In genomic region chr12:24703013-24703412, GRCm38 (mm10) we compare ENCODE assay signal across 17 mouse cellular contexts. TPM values are rescaled to one million over a fixed set of nuclear protein-coding genes. Genes with fewer than 3 reads are reported as not detected.
DNase-seq lines count a peak whose midpoint lies in the region; ATAC-seq lines count a peak whose summit lies in the region.
"Had no signal": no experiment of that assay in that cellular context is flagged by ENCODE, and none has a peak within 500 bp of the region (broad histone marks: within the 10 kb centered on the region; RNA-seq: fewer than 3 reads in every experiment).

No protein-coding gene starts in this region.

- 55% methylated on average over 3 of the region's 3 CpGs for WGBS in heart, embryonic 11.5 days (ENCODE audit: insufficient replicate concordance)
- 71% methylated on average over 3 of the region's 3 CpGs for WGBS in liver, embryonic 11.5 days
- 88% methylated on average over 3 of the region's 3 CpGs for WGBS in forebrain, embryonic 10.5 days

- intact Hi-C loops in heart, postnatal 10 days (cut with DNase I), result no loop called here

- ATAC-seq in heart, embryonic 11.5 days (replicated peaks; ENCODE audit: insufficient number of reproducible peaks, low FRiP score, low TSS enrichment), result no peak; the same call in 1 of the 2 replicates
- ATAC-seq in megakaryocyte, adult 5-6 weeks (ENCODE audit: poor library complexity, severe bottlenecking), result no peak
- 0 out of 2 replicates have a peak, but pooled peaks have one; percentile 25 for ATAC-seq in liver, embryonic 11.5 days (replicated peaks; ENCODE audit: low FRiP score)

- H3K9ac ChIP-seq in heart, embryonic 11.5 days (ENCODE audit: low read depth, low read length), result 0 out of 2 replicates have a peak overlapping the region, but pooled peaks have one; percentile 43
- no peak overlapping the region for H3K9ac ChIP-seq in liver, embryonic 11.5 days (ENCODE audit: low read depth, low read length)
- H3K9ac ChIP-seq: neural tube, embryonic 12.5 days had no signal

- H3K27ac ChIP-seq in heart, embryonic 11.5 days (ENCODE audit: low read depth, low read length), result peak overlapping the region; percentile 59
- H3K27ac ChIP-seq in liver, embryonic 11.5 days (ENCODE audit: low read depth, low read length), result no peak overlapping the region
- H3K27ac ChIP-seq in forebrain, embryonic 10.5 days, result no peak overlapping the region
- H3K27ac ChIP-seq: midbrain, embryonic 10.5 days; neural tube, embryonic 12.5 days had no signal

- H3K4me1 ChIP-seq in heart, embryonic 11.5 days (ENCODE audit: control insufficient read depth, insufficient read depth, low read length), result peaks cover 16% of the 10 kb centered on the region
- H3K4me1 ChIP-seq in megakaryocyte, embryonic 14.5 days, result peaks cover 75% of the 10 kb centered on the region
- peaks cover 13% of the 10 kb centered on the region for H3K4me1 ChIP-seq in liver, embryonic 11.5 days (replicated peaks; ENCODE audit: control insufficient read depth, insufficient read depth, low read length)
- H3K4me1 ChIP-seq in forebrain, embryonic 10.5 days, result peaks cover 18% of the 10 kb centered on the region

- H3K4me3 ChIP-seq in heart, embryonic 11.5 days (ENCODE audit: low read depth, low read length), result no peak overlapping the region
- H3K4me3 ChIP-seq in megakaryocyte, embryonic 14.5 days (replicated peaks), result peak overlapping the region; percentile 12
- no peak overlapping the region for H3K4me3 ChIP-seq in liver, embryonic 11.5 days (ENCODE audit: low read depth, low read length)
- no peak overlapping the region for H3K4me3 ChIP-seq in forebrain, embryonic 10.5 days
- H3K4me3 ChIP-seq: midbrain, embryonic 10.5 days; neural tube, embryonic 12.5 days had no signal

- no peaks in the 10 kb centered on the region for H3K36me3 ChIP-seq in heart, embryonic 11.5 days (ENCODE audit: control insufficient read depth, insufficient read depth, low read length)
- no peaks in the 10 kb centered on the region for H3K36me3 ChIP-seq in megakaryocyte, embryonic 14.5 days (replicated peaks; ENCODE audit: low read length)
- no peaks in the 10 kb centered on the region for H3K36me3 ChIP-seq in liver, embryonic 11.5 days (ENCODE audit: control insufficient read depth, insufficient read depth, low read length)
- H3K36me3 ChIP-seq in forebrain, embryonic 10.5 days (replicated peaks), result no peaks in the 10 kb centered on the region
- H3K36me3 ChIP-seq: midbrain, embryonic 10.5 days; neural tube, embryonic 12.5 days had no signal

- H3K4me2 ChIP-seq in heart, embryonic 11.5 days, result no peak overlapping the region
- no peak overlapping the region for H3K4me2 ChIP-seq in liver, embryonic 11.5 days
- H3K4me2 ChIP-seq: neural tube, embryonic 12.5 days had no signal

- H3K27me3 ChIP-seq in heart, embryonic 11.5 days (ENCODE audit: control insufficient read depth, insufficient read depth, low read length), result no peaks in the 10 kb centered on the region
- H3K27me3 ChIP-seq in megakaryocyte, embryonic 14.5 days (replicated peaks), result no peaks in the 10 kb centered on the region
- no peaks in the 10 kb centered on the region for H3K27me3 ChIP-seq in liver, embryonic 11.5 days (replicated peaks; ENCODE audit: control insufficient read depth, insufficient read depth, low read length)
- no peaks in the 10 kb centered on the region for H3K27me3 ChIP-seq in forebrain, embryonic 10.5 days (ENCODE audit: poor library complexity, severe bottlenecking)
- H3K27me3 ChIP-seq: neural tube, embryonic 12.5 days had no signal

- H3K9me3 ChIP-seq in heart, embryonic 11.5 days (replicated peaks; ENCODE audit: control insufficient read depth, low read length), result no peaks in the 10 kb centered on the region
- H3K9me3 ChIP-seq in megakaryocyte, embryonic 14.5 days, result no peaks in the 10 kb centered on the region
- H3K9me3 ChIP-seq in liver, embryonic 11.5 days (ENCODE audit: control insufficient read depth, low read length), result no peaks in the 10 kb centered on the region
- no peaks in the 10 kb centered on the region for H3K9me3 ChIP-seq in forebrain, embryonic 10.5 days
- H3K9me3 ChIP-seq: midbrain, embryonic 10.5 days; neural tube, embryonic 12.5 days had no signal

- DNase-seq in heart, postnatal 10 days, result no peak
- DNase-seq in liver, embryonic 11.5 days (ENCODE audit: low spot score), result no peak
- no peak for DNase-seq in forebrain, embryonic 10.5 days (ENCODE audit: extremely low spot score, low spot score)
- no peak for DNase-seq in kidney, adult 11 months
- DNase-seq: adrenal gland, adult 8-10 months; cerebellum, adult 18-20 months; gastrocnemius, postnatal 10 days; heart, postnatal 36 days; kidney, adult 9 months; kidney, postnatal 4 days; lung, adult 18-20 months; thymus, postnatal 36 days had no signal

RNA-seq across cellular contexts. Expression of gene Rrm2, which starts 5.0 kb away (rescaled TPM):
- polyA plus RNA-seq in heart, embryonic 11.5 days (2014; fragmentation: Nextera tagmentation; extraction: Ambion mirVana), result 211 and 229 TPM in 2 replicates
- total RNA-seq in heart, postnatal 10 days (2021), result 10 to 100 TPM; 44.3 to 46.4 TPM
- polyA plus RNA-seq in megakaryocyte, embryonic 14.5 days (2012; ENCODE audit: insufficient read depth, low replicate concordance), result 40.1 and 47.8 TPM in 2 replicates
- total RNA-seq in megakaryocyte, adult 5-6 weeks (2015), result 157 TPM in 2 replicates
- total RNA-seq in megakaryocyte, adult 5-6 weeks (2017), result 134 and 135 TPM in 2 replicates
- polyA plus RNA-seq in liver, embryonic 11.5 days (2014; fragmentation: Nextera tagmentation; extraction: Ambion mirVana), result 422 and 475 TPM in 2 replicates
- 828 and 834 TPM in 2 replicates for polyA plus RNA-seq in forebrain, embryonic 10.5 days (2016; fragmentation: Nextera tagmentation; extraction: Ambion mirVana)

RNA-seq across cellular contexts. Expression of gene Cys1, which starts 21.4 kb away (rescaled TPM):
- 0.66 TPM in 2 replicates for polyA plus RNA-seq in heart, embryonic 11.5 days (2014; fragmentation: Nextera tagmentation; extraction: Ambion mirVana)
- total RNA-seq in heart, postnatal 10 days (2021), result 1 to 10 TPM; 5.1 to 5.9 TPM
- not detected in 2 replicates for polyA plus RNA-seq in megakaryocyte, embryonic 14.5 days (2012; ENCODE audit: insufficient read depth, low replicate concordance)
- not detected in 2 replicates for total RNA-seq in megakaryocyte, adult 5-6 weeks (2015)
- not detected in 2 replicates for total RNA-seq in megakaryocyte, adult 5-6 weeks (2017)
- polyA plus RNA-seq in liver, embryonic 11.5 days (2014; fragmentation: Nextera tagmentation; extraction: Ambion mirVana), result 0.49 and 1.1 TPM in 2 replicates
- polyA plus RNA-seq in forebrain, embryonic 10.5 days (2016; fragmentation: Nextera tagmentation; extraction: Ambion mirVana), result 0.40 and 0.79 TPM in 2 replicates

RNA-seq across cellular contexts. Expression of gene Klf11, which starts 51.9 kb away (rescaled TPM):
- polyA plus RNA-seq in heart, embryonic 11.5 days (2014; fragmentation: Nextera tagmentation; extraction: Ambion mirVana), result 12.2 and 15.3 TPM in 2 replicates
- 10 to 100 TPM; 25.5 to 37.3 TPM for total RNA-seq in heart, postnatal 10 days (2021)
- polyA plus RNA-seq in megakaryocyte, embryonic 14.5 days (2012; ENCODE audit: insufficient read depth, low replicate concordance), result 0.80 and 3.6 TPM in 2 replicates
- 7.7 and 9.6 TPM in 2 replicates for total RNA-seq in megakaryocyte, adult 5-6 weeks (2015)
- total RNA-seq in megakaryocyte, adult 5-6 weeks (2017), result 7.9 and 9.2 TPM in 2 replicates
- polyA plus RNA-seq in liver, embryonic 11.5 days (2014; fragmentation: Nextera tagmentation; extraction: Ambion mirVana), result 8.7 and 12.1 TPM in 2 replicates
- 10.5 and 10.6 TPM in 2 replicates for polyA plus RNA-seq in forebrain, embryonic 10.5 days (2016; fragmentation: Nextera tagmentation; extraction: Ambion mirVana)
